Mouse (Mus musculus): Measurements from ENCODE around the gene Tmco4.

GRCm38 (mm10) chr4:138976046-138976445 lies 3.4 kb downstream of the Tmco4 start:
- TF ChIP-seq EP300 (IDR thresholded peaks at IDR 0.05; ENCODE audit: insufficient read depth, low read depth, low read length) (no peak), CTCF (IDR thresholded peaks at IDR 0.05) (no peak)
